Mouse (Mus musculus) hindbrain, embryonic 13.5 days (tissue): ENCODE results near the gene Eif2b5. TPM values are rescaled to one million over a fixed set of nuclear protein-coding genes. Genes with fewer than 3 reads are reported as not detected.
"Not testable (repeated sequence)": the region's sequence is repeated elsewhere in the genome, so short reads cannot be mapped to it uniquely, and the experiment has no call there.

Experiments used
- ATAC-seq: fragments of 200-750 bp; cut with Nextera tagmentation; 2 replicates; pipeline ENCODE4 v1.8.0; 2017; ENCODE audit warnings: moderate TSS enrichment; ENCODE audit not compliant: low FRiP score
- H3K27ac ChIP-seq: fragments of 300-500 bp; sonication (generic); 2 replicates; pipeline ENCODE4 v1.5.1; 2015; ENCODE audit warnings: inconsistent platforms, mild to moderate bottlenecking, moderate library complexity
- H3K27me3 ChIP-seq: fragments of 300-500 bp; sonication (generic); 2 replicates; pipeline ENCODE4 v1.6.1; 2015; ENCODE audit warnings: mild to moderate bottlenecking, inconsistent platforms
- H3K36me3 ChIP-seq: fragments of 300-500 bp; sonication (generic); 2 replicates; pipeline ENCODE4 v1.6.1; 2015; ENCODE audit warnings: mild to moderate bottlenecking, inconsistent platforms
- H3K4me1 ChIP-seq: fragments of 300-500 bp; sonication (generic); replicated peaks from 2 replicates; pipeline ENCODE4 v1.6.1; 2015; ENCODE audit warnings: inconsistent platforms
- H3K4me2 ChIP-seq: fragments of 300-500 bp; sonication (generic); 2 replicates; pipeline ENCODE4 v1.6.1; 2015; ENCODE audit warnings: inconsistent platforms, mild to moderate bottlenecking, moderate library complexity
- H3K4me3 ChIP-seq: fragments of 300-500 bp; sonication (generic); 2 replicates; pipeline ENCODE4 v1.5.1; 2015; ENCODE audit warnings: mild to moderate bottlenecking, inconsistent platforms
- H3K9ac ChIP-seq: fragments of 300-500 bp; sonication (generic); 2 replicates; pipeline ENCODE4 v1.6.1; 2015; ENCODE audit warnings: mild to moderate bottlenecking, inconsistent platforms
- H3K9me3 ChIP-seq: fragments of 300-500 bp; sonication (generic); 2 replicates; pipeline ENCODE4 v1.6.1; 2016; ENCODE audit warnings: inconsistent platforms
- WGBS: fragments of 180-500 bp; shearing (Covaris S2); methylation state at CpG from one replicate; pipeline ENCODE4 v1.1.7; 2015; 5-methylcytosine and 5-hydroxymethylcytosine counted together
- polyA plus RNA-seq: library from polyadenylated mRNA; unstranded; fragments of >200 nt; fragmentation: Nextera tagmentation; extraction: Ambion mirVana; gene quantifications from 2 replicates; pipeline ENCODE4 v1.2.1, GENCODE M21; 2015

Gene Eif2b5
- polyA plus RNA-seq, 1 experiment from 2014 or later = 99.5 TPM

- H3K4me1 ChIP-seq = peaks cover 4% of the 10 kb centered on the region; the same call in 1 of the 2 replicates
- no peaks in the 10 kb centered on the region for H3K27me3 ChIP-seq
- no peaks in the 10 kb centered on the region for H3K36me3 ChIP-seq
- H3K9me3 ChIP-seq = no peaks in the 10 kb centered on the region
- no peak overlapping the region for H3K27ac ChIP-seq
- H3K4me3 ChIP-seq = no peak overlapping the region
- no peak for ATAC-seq
- 65% methylated on average over 3 of the region's 3 CpGs for WGBS
- no peak overlapping the region for H3K4me2 ChIP-seq
- no peak overlapping the region for H3K9ac ChIP-seq
Observed at GRCm38 (mm10) chr16:20477270-20477669, 21.3 kb upstream of the Eif2b5 start.

GRCm38 (mm10) chr16:20478504-20478903, 20.1 kb upstream of the Eif2b5 start:
- Histone ChIP-seq H3K27me3 (no peaks in the 10 kb centered on the region), H3K9ac (no peak overlapping the region), H3K4me2 (no peak overlapping the region), H3K4me1 (peaks cover 4% of the 10 kb centered on the region; the same call in 1 of the 2 replicates), H3K27ac (no peak overlapping the region), H3K4me3 (no peak overlapping the region), H3K9me3 (no peaks in the 10 kb centered on the region), H3K36me3 (no peaks in the 10 kb centered on the region)
- ATAC-seq = no peak
- 68% methylated on average over 2 of the region's 2 CpGs for WGBS

GRCm38 (mm10) chr16:20479026-20479760, 19.4 kb upstream of the Eif2b5 start:
- not testable (repeated sequence) for ATAC-seq, H3K4me2 ChIP-seq, H3K36me3 ChIP-seq, H3K9me3 ChIP-seq, H3K27ac ChIP-seq, H3K4me1 ChIP-seq, H3K4me3 ChIP-seq, H3K27me3 ChIP-seq, H3K9ac ChIP-seq
- WGBS = 95% methylated on average over 12 of the region's 12 CpGs

- H3K36me3 ChIP-seq = no peaks in the 10 kb centered on the region
- no peak for ATAC-seq
- H3K9me3 ChIP-seq = no peaks in the 10 kb centered on the region
- 35% methylated on average over 3 of the region's 3 CpGs for WGBS
- H3K4me2 ChIP-seq = no peak overlapping the region
- H3K27ac ChIP-seq = no peak overlapping the region
- no peak overlapping the region for H3K9ac ChIP-seq
- no peak overlapping the region for H3K4me3 ChIP-seq
- H3K4me1 ChIP-seq = peaks cover 4% of the 10 kb centered on the region; the same call in 1 of the 2 replicates
- H3K27me3 ChIP-seq = no peaks in the 10 kb centered on the region
Observed at GRCm38 (mm10) chr16:20480115-20480514, 18.5 kb upstream of the Eif2b5 start.

GRCm38 (mm10) chr16:20481746-20482145, 16.9 kb upstream of the Eif2b5 start:
- H3K4me2 ChIP-seq = no peak overlapping the region
- no peaks in the 10 kb centered on the region for H3K27me3 ChIP-seq
- H3K9ac ChIP-seq = no peak overlapping the region
- H3K27ac ChIP-seq = no peak overlapping the region
- H3K36me3 ChIP-seq = no peaks in the 10 kb centered on the region
- ATAC-seq = no peak
- WGBS = 73% methylated on average over 2 of the region's 2 CpGs
- peaks cover 4% of the 10 kb centered on the region; the same call in 1 of the 2 replicates for H3K4me1 ChIP-seq
- no peak overlapping the region for H3K4me3 ChIP-seq
- H3K9me3 ChIP-seq = no peaks in the 10 kb centered on the region

GRCm38 (mm10) chr16:20483716-20484115, 14.9 kb upstream of the Eif2b5 start:
- H3K4me3 ChIP-seq, H3K27ac ChIP-seq, H3K4me1 ChIP-seq, H3K36me3 ChIP-seq, H3K9me3 ChIP-seq, H3K27me3 ChIP-seq, ATAC-seq, H3K9ac ChIP-seq, H3K4me2 ChIP-seq: not testable (repeated sequence)
- 90% methylated on average over 7 of the region's 7 CpGs for WGBS

- no peaks in the 10 kb centered on the region for H3K9me3 ChIP-seq
- no peaks in the 10 kb centered on the region for H3K36me3 ChIP-seq
- no peaks in the 10 kb centered on the region for H3K4me1 ChIP-seq
- ATAC-seq = no peak
- H3K4me3 ChIP-seq = no peak overlapping the region
- H3K4me2 ChIP-seq = no peak overlapping the region
- no peaks in the 10 kb centered on the region for H3K27me3 ChIP-seq
- H3K27ac ChIP-seq = no peak overlapping the region
- H3K9ac ChIP-seq = no peak overlapping the region
- 52% methylated on average over 4 of the region's 4 CpGs for WGBS
Observed at GRCm38 (mm10) chr16:20485061-20485460, 13.6 kb upstream of the Eif2b5 start.

GRCm38 (mm10) chr16:20486048-20486447, 12.6 kb upstream of the Eif2b5 start:
- H3K4me2 ChIP-seq = no peak overlapping the region

GRCm38 (mm10) chr16:20488151-20488550, 10.5 kb upstream of the Eif2b5 start:
- H3K27ac ChIP-seq = no peak overlapping the region
- no peak overlapping the region for H3K4me3 ChIP-seq
- no peaks in the 10 kb centered on the region for H3K27me3 ChIP-seq
- WGBS = 86% methylated on average over 1 of the region's 1 CpGs
- no peaks in the 10 kb centered on the region for H3K36me3 ChIP-seq
- no peaks in the 10 kb centered on the region for H3K9me3 ChIP-seq
- no peak overlapping the region for H3K4me2 ChIP-seq
- H3K4me1 ChIP-seq = no peaks in the 10 kb centered on the region
- ATAC-seq = no peak
- H3K9ac ChIP-seq = no peak overlapping the region

More at GRCm38 (mm10) chr16:20486048-20486447, 12.6 kb upstream of the Eif2b5 start:
- WGBS = 59% methylated on average over 3 of the region's 3 CpGs
- H3K9ac ChIP-seq = no peak overlapping the region
- no peak overlapping the region for H3K27ac ChIP-seq
- no peaks in the 10 kb centered on the region for H3K9me3 ChIP-seq
- H3K36me3 ChIP-seq = no peaks in the 10 kb centered on the region
- no peaks in the 10 kb centered on the region for H3K27me3 ChIP-seq
- no peaks in the 10 kb centered on the region for H3K4me1 ChIP-seq
- H3K4me3 ChIP-seq = no peak overlapping the region
- no peak for ATAC-seq

- not testable (repeated sequence) for H3K36me3 ChIP-seq, H3K27me3 ChIP-seq, H3K4me1 ChIP-seq, H3K4me3 ChIP-seq, H3K9me3 ChIP-seq, H3K9ac ChIP-seq, ATAC-seq, H3K27ac ChIP-seq, H3K4me2 ChIP-seq
- WGBS = 88% methylated on average over 9 of the region's 9 CpGs
Observed at GRCm38 (mm10) chr16:20488751-20489150, 9.9 kb upstream of the Eif2b5 start.

- no peak overlapping the region for H3K27ac ChIP-seq
- no peaks in the 10 kb centered on the region for H3K9me3 ChIP-seq
- 84% methylated on average over 2 of the region's 2 CpGs for WGBS
- no peaks in the 10 kb centered on the region for H3K4me1 ChIP-seq
- no peak overlapping the region for H3K9ac ChIP-seq
- no peak overlapping the region for H3K4me2 ChIP-seq
- no peaks in the 10 kb centered on the region for H3K36me3 ChIP-seq
- no peaks in the 10 kb centered on the region for H3K27me3 ChIP-seq
- no peak overlapping the region for H3K4me3 ChIP-seq
- ATAC-seq = no peak
Observed at GRCm38 (mm10) chr16:20489233-20489632, 9.4 kb upstream of the Eif2b5 start.

GRCm38 (mm10) chr16:20490581-20490980, 8.0 kb upstream of the Eif2b5 start:
- no peaks in the 10 kb centered on the region for H3K4me1 ChIP-seq
- no peak overlapping the region for H3K4me2 ChIP-seq
- H3K36me3 ChIP-seq = no peaks in the 10 kb centered on the region
- no peak overlapping the region for H3K27ac ChIP-seq
- no peaks in the 10 kb centered on the region for H3K27me3 ChIP-seq
- no peak overlapping the region for H3K4me3 ChIP-seq
- no peaks in the 10 kb centered on the region for H3K9me3 ChIP-seq
- 48% methylated on average over 2 of the region's 2 CpGs for WGBS
- H3K9ac ChIP-seq = no peak overlapping the region
- no peak for ATAC-seq

GRCm38 (mm10) chr16:20491301-20491700, 7.3 kb upstream of the Eif2b5 start:
- H3K4me2 ChIP-seq = no peak overlapping the region
- H3K9ac ChIP-seq = no peak overlapping the region
- peaks cover 6% of the 10 kb centered on the region; the same call in 1 of the 2 replicates for H3K27me3 ChIP-seq
- no peak for ATAC-seq
- H3K36me3 ChIP-seq = no peaks in the 10 kb centered on the region
- H3K4me3 ChIP-seq = no peak overlapping the region
- WGBS = 86% methylated on average over 2 of the region's 2 CpGs
- no peaks in the 10 kb centered on the region for H3K9me3 ChIP-seq
- no peaks in the 10 kb centered on the region for H3K4me1 ChIP-seq
- no peak overlapping the region for H3K27ac ChIP-seq
